Mouse (Mus musculus) spleen, adult 18-20 months (tissue): ENCODE measurements around the gene Usp5.
A peak's percentile ranks its signal among the peaks of the same experiment; 100 is the strongest.

ENCODE experiments used
- DNase-seq, 2 experiments: peaks; one replicate each; pipeline ENCODE4 v3.0.0; 2022; ENCODE audit warnings: mixed read lengths in 2 of 2

The Usp5 gene

GRCm38 (mm10) chr6:124828868-124829798 is at the start of gene Usp5, which contains the start of gene Cdca3:
Gene Usp5 (minus strand): TSS chr6:124829484.
Gene Cdca3 (plus strand): TSS chr6:124829547.
- DNase-seq: peak; percentile 90 to 97

- no peak for DNase-seq
Measured at GRCm38 (mm10) chr6:124874348-124874747, 45.1 kb upstream of the Usp5 start.

DNA sequence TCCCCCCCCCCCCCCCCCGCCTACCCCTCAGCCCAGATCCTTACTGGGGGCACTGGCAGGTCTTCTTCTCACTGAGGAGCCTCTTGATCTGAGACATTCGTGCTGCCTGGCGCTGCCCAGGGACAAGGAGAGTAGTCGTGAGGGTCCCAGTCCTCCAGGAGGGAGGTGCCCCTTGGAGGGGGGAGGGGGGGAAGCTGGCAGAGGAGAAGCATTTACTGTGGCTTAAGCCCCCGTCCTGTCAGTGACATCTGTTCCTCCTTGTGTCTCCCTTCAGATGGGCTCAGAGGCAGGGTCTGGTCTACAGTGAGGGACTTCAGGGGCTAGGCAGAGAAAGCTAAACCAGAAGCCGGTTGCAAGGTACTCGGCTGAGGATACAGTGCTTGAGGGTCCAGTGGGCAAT is 37.3 kb upstream of the Usp5 start:
- DNase-seq: no peak

DNA sequence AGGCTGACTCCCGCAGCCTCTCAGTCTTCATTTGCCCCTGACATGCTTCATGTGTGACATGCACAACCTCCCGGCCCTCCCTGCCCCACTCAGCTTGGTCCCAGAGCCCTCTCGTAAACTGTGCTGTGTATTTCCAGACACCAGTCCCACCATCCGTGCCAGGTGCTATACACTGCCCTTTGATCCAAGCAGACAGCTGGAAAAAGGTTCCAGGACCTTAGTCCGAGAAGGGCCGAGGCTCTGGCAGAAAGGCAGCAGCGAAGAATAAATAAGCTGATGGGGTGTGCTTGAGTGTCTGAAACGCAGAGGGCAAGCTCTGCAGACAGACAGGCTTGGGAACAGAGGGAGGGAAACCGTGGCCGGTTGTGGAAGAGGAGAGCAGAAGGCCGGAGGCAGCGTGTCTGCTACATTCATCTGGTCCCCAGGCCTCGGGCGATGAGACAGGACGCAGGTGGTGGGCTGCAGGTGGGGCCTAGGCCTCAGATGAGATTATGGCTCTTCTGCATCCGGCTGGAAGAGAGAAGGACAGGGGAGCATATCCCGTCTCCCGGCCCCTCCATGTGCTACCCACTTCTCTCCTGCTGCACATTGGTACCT is 36.6 kb upstream of the Usp5 start:
- DNase-seq: no peak

- DNase-seq: peak in 1 of 2 experiments; percentile 29
Measured at GRCm38 (mm10) chr6:124863658-124864298, 34.5 kb upstream of the Usp5 start, which contains the start of gene Gpr162. Gene Gpr162 (minus strand): TSS chr6:124863983.

GRCm38 (mm10) chr6:124863125-124863657 is 33.9 kb upstream of the Usp5 start:
- DNase-seq: no peak

DNA sequence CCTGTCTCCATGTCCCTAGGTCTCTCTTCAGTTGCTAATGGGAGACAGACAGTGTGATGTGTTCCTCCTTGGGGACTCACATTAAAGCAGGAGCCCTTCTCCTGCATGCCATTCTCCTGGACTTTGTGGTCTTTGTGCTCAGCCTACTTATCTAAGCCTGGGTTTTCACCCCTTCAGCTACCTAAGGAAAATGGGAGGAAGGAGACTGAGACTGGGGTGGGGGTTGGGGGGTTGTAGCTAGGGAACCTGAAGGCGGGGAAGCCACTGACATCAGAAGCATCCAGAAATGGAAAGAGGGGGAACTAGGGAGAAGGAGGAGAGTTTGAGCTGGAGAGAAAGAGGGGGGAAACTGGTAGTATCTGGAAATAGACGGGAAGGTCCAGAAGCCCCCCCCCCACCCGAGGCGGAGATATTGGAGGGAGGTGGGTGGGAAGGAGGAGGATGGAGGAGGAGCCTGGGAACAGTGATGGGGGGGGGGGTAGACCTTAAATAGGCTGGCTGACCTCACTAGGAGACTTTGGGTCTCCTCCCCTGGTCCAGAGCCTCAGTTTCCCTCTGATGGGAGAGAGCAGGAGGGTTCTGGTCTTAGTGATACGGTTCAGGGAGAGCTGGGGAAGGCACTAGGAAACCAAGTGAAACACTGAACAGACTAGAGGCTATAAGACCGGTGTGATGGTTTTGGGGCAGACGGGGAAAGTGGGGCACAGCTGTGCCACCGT is 33.3 kb upstream of the Usp5 start:
- no peak for DNase-seq

GRCm38 (mm10) chr6:124861802-124862201 is 32.5 kb upstream of the Usp5 start:
- DNase-seq: no peak

DNA sequence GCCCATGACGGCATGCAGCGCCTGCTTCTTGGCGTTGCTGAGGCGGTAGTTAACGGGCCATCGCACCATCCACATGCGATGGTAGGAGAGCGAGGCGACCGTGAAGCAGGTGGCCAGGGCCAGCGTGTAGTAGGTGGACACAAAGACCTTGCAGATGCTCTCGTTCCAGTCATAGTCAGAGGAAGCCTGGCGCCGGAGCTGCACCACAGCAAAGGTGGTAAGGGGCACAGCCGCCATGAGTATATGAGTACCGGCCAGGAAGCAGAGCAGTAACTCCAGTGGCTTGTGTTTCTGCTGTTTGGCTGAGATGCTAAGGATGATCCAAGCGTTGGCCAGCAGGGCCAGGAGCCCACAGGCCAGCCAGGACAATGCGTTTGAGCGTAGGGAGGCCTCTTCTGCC is 32.0 kb upstream of the Usp5 start:
- DNase-seq: no peak

- no peak for DNase-seq
Measured at GRCm38 (mm10) chr6:124860511-124860910, 31.2 kb upstream of the Usp5 start.

GRCm38 (mm10) chr6:124859725-124860124 is 30.4 kb upstream of the Usp5 start:
- peak; percentile 65 to 89 for DNase-seq

GRCm38 (mm10) chr6:124858561-124859318 is 29.5 kb upstream of the Usp5 start:
- no peak for DNase-seq

DNA sequence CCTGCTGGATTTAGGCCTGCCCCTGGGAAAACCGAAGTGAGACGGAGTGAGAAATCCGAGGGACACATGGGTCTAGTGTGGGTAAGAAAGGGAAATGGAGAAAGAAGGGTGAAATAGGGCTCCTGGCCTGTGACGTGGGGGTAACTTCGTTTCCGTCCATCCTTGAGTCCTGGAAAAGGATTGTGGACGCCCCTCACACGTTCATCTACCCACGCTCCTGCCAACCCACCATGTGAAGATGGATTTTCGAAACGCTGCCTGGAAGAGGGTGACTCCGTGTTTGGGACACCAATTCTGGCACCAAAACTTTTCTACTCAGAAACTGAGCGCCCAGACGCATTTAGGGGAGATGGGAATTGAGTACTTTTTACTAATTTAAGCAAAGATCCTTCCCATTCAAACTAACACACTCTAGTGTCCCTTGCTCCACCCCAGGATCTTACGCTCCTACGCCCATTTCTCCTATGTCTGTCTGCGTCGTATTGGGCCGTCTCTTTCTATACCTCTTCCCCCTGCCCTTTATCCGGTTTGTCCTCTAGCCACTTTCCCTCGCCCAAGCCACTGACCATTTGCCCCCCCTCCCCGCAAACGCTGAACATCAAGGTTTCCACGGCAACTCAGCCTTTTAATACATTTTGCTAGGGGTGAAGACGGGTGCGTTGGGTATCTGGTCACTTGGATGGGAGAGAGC is 28.7 kb upstream of the Usp5 start:
- no peak for DNase-seq

GRCm38 (mm10) chr6:124856916-124857839 is 27.9 kb upstream of the Usp5 start, which contains the start of gene P3h3:
Gene P3h3 (minus strand): TSS chr6:124857752.
- peak; percentile 62 to 72 for DNase-seq

- DNase-seq: no peak
Measured at GRCm38 (mm10) chr6:124856321-124856720, 27.0 kb upstream of the Usp5 start.

GRCm38 (mm10) chr6:124854647-124855046 is 25.4 kb upstream of the Usp5 start:
- no peak for DNase-seq

DNA sequence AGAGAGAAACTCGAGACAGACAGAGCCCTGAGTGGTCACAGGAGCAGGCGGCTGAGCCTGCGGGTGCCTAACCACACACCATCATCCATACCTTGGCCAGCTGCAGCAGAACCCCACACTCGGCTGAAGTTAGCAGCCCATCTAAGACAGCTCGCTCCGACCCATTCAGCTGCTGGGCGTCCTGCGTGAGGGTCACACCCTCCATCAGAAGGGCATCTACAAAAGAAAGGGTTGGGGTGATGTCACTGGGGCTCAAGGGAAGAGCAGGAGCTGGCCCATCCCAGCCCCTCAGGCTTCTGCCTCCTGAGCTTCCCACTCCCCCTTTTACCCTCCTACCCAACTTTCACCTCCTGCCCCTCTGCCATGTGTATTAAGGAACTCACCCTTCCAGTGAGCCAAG is 21.3 kb upstream of the Usp5 start:
- no peak for DNase-seq

GRCm38 (mm10) chr6:124847305-124847704 is 18.0 kb upstream of the Usp5 start:
- DNase-seq: peak; percentile 67 to 91

DNA sequence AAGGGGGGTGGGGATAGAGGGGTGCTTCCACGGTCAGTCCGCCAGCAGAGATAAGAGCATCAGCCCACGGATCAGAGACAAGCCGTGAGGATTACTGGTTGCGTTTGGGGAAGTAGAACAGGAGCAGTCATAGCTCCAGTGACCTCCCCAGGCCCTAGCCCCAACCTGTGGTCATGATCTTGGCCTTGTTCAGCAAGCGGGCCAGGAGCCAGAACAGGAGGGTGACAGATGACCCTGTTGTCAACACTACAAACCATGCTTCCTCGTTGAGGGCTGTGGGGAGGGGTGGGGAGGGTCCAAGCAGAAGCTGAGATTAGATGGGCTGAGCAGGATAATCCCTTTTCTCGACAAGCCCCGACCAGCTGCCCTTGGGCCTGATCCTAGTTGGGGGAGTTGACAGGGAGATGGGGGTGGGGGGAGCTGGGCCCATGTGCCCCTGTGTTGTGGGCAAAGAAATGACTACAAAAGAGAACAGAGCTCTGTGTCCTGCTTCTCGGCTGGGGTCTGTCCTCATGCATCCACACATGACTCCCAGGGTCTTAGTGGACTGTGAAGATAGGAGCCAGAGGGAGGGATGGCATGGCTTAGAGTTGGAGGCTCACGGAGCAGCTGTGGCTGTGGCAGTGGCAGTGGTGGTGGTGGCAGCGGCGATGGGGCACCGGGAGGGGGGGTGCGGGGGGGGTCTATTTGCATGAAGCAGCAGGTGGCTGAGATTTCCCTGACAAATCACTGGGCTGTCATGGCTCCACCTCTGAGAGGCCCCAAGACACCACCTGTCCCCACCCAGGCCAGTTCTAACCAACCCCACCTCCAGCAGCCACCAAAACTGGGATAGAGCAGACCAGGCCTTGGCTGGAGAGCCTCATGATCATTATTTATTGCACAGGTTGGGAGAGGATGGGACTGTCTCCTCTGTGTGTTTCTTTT is 11.2 kb upstream of the Usp5 start, which contains the start of gene Gnb3:
TSS of gene Gnb3 (minus strand) at position 35 of the 927 bp plus-strand sequence.
- no peak for DNase-seq
